Mouse (Mus musculus) lung, postnatal 4 days (tissue): ENCODE results near the gene Ano8.
A peak's percentile ranks its signal among the peaks of the same experiment; 100 is the strongest.

Experiments
- DNase-seq, 2 experiments: peaks; one replicate each; pipeline ENCODE4 v3.0.0; 2021

The Ano8 gene

DNA sequence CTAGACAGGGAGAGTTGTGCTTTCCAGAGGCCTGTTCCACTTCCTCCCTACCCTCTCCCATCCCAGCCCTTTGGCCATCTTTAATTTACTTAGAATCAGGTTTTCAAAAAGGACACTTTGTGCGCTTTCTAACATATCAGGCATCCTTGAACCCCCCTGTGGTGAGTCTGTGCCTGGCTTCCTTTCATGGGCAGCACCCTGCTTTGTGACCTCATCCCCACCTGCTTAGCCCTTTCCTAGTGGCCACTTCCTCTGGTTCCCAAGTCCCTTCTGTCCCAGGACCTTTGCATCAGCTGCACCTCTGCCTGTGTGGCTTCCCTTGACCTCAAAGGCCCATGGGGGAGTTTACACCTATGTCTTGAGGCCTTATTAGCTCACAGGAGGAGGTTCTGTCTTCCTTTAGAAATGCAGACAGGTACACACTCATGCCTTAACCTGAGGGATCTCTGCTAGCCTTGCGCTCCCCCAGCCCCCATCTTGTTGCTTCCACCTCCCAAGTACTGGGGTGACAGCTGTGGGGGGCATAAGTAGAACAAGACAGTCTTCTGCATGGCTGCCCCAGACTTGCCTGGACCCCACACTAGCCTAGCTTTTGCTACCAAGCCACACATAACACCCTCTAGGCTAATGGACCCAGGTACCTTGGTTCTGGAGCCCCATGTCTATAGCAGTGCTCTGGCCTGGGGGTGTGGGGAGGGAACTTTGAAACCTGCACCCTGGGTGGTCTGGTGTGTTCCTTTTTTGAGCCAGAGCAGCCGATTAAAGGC lies 15.4 kb downstream of the Ano8 start:
- DNase-seq: no peak

DNA sequence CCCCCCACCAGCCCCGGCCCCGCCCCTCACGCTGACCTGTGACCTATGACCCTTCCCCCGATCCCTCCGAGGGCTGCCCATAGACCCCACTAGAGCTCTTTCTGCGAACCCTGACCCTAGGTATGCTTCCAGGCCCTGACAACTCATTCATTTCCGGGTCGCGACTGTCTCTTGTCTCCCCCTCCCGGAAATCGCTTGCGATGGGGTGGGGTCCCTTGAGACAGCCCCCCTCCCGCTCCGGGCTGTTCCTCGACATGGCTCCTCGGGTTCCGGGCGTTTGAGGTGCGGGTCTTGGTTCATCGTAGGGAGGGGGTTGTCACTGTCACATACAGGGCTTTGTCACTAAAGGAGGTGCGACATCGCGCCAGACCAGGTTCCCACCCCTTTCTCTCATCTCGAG lies 16.4 kb downstream of the Ano8 start:
- DNase-seq: peak; percentile 60 to 66

DNA sequence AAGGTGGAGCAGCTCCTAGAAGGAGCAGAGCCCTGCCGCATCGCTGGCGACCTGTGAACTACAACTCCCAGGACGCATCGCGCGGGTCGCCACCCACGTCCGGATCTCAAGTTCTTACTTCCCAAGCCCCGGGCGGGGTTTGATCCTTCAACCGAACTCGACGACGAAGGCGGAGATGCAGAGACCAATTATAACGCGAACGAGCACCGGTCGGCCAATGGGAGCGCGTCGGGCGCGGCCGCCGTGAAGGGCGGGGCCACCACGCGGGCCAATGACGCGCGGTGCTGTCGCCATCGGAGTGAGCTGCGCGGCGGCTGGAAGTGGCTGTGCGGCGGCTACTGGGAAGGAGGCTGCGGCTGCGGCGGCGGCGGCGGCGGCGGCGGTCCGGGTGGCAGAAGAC lies 16.8 kb downstream of the Ano8 start, which contains the start of gene Dda1:
Gene Dda1, plus strand, starts transcription at position 284 of the 400 bp plus-strand sequence.
- DNase-seq: peak; percentile 97 to 99

- DNase-seq: no peak
These were observed 17.8 kb downstream of the Ano8 start for GRCm38 (mm10) chr8:71468001-71468400.

GRCm38 (mm10) chr8:71467201-71467600 lies 18.6 kb downstream of the Ano8 start:
- no peak for DNase-seq

DNA sequence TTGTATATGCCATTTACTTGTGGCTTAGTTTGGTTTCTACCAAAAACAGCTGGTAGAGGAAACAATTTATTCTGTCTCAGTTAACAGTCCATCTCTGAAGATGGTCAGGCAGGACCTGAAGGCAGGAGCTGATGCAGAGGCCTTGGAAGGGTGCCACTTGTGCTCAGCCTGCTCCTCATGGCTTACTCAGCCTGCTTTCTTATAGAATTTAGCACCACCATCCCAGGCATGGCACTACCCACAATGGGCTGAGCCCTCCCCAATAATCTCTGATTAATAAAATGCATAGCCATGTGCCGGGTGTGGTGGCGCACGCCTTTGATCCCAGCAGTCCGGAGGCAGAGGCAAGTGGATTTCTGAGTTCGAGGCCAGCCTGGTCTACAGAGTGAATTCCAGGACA lies 19.6 kb downstream of the Ano8 start:
- no peak for DNase-seq

GRCm38 (mm10) chr8:71465733-71466132 lies 20.0 kb downstream of the Ano8 start:
- DNase-seq: no peak

DNA sequence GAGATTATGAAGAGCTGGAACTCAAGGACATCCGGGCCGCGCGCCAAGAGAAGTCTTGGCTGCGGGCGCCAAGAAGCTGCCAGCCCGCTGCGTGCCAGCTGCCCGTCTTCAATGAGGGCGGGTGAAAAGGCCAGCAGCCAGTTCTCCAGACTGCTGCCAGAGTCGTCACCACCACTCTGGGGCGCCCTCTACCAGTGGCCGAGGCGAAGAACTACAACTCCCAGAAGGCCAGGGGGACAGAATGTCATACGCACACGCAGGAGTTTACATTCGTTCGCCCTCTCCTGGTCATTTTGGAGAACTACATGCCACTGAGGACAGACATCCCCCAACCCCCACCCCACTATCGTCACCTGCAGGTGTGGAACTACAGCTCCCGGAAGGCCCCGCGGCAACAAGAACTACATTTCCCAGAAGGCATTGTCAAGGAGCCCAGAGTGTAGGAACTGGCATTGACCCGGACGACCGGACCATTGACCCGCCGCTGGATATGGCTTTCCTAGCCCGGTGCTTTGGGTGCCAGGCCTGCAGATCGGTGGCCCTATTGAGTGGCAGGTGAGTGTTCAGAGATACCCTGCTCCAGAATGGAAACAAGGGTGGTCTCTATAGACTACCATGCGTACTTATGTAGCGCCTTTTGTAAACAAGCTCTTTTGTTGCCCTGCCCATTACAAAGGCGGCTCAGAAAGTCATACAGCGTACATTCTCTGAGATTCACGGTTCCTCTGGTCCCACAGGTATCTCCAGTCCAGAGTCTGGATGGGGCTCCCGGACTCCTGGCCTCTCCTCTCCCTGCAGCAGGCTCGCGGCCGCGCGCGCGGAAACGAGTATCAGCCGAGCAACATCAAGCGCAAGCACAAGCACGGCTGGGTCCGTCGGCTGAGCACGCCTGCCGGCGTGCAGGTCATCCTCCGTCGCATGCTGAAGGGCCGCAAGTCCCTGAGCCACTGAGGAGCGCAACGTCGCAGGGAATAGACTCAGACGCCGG lies 21.0 kb downstream of the Ano8 start, which contains the start of gene Mrpl34:
Gene Mrpl34, plus strand, starts transcription at position 447 of the 988 bp plus-strand sequence.
- peak; percentile 99 for DNase-seq

- peak; percentile 97 for DNase-seq
These were observed 22.4 kb downstream of the Ano8 start, which contains the start of gene Abhd8 for GRCm38 (mm10) chr8:71463188-71464033. Abhd8 (minus strand) TSS chr8:71463655.

GRCm38 (mm10) chr8:71462786-71463185 lies 23.0 kb downstream of the Ano8 start:
- peak; percentile 61 to 70 for DNase-seq

DNA sequence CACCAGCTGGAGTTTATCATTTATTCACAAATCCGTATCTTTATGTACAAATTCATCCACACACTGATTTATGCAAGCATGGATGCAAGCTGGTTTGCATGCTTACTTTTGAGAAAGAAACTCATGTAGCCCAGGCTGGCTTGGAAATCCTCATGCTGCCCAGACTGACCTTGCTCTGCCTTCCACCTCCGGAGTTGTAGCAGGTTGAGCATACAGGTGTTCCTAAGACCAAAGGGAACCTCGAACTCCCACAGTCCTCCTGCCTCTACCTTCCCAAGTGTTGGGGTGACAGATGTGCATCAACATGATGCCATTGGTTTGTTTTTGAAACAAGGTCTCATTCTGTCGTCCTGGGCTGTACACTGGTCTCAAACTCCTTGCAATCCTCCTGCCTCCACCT lies 23.6 kb downstream of the Ano8 start:
- peak in 1 of 2 experiments; percentile 14 for DNase-seq

DNA sequence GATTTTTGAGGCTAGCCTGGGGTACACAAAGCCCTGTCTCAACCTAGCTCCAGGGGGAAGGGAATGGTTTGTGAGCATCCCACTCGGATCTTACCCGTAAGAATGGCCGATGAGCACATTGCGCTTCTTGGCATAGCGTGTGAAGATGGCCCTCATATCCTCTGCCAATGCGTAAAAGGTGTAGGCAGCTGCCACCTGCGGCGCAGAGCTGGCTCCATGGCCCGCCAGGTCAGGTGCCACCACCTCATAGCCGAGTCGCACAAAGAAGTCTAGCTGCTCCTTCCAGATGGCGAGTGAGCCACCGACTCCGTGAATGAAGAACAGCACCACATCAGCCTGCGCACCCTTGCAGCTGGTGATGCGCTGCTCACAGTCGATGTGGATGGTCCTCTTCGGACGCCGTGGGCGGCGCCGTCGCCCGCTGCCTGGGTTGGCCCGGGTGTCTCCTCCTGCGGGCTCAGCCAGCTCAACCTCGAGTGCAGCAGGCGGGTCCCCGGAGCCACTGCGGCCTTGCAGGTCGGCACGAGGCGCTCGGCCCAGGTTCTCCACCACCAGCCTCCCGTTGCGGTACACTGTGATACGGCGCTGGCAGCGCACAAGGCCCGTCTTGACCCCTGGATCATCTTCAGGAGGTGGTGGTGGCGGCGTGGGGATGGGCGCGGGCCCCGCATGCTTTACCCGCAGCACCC lies 24.5 kb downstream of the Ano8 start:
- peak in 1 of 2 experiments; percentile 33 for DNase-seq

DNA sequence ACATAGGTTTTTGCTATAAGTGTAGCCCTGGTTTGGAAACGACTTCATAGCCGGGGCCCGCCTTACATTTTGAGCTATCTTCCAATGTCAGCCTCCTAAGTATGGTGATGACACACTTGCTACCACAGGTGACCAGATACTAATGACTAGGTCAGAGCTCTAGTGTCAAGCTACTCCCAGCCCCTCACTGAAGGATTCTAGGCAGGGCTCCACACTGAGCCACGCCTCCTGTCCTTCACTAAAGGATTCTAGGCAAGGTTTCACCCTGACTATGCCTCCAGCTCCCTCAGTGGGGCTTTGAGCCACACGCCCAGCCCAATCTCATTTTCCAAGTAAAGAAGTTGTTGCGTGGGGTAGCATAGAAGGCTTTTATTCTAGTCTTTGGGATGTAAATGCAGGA lies 25.0 kb downstream of the Ano8 start:
- peak in 1 of 2 experiments; percentile 11 for DNase-seq

DNA sequence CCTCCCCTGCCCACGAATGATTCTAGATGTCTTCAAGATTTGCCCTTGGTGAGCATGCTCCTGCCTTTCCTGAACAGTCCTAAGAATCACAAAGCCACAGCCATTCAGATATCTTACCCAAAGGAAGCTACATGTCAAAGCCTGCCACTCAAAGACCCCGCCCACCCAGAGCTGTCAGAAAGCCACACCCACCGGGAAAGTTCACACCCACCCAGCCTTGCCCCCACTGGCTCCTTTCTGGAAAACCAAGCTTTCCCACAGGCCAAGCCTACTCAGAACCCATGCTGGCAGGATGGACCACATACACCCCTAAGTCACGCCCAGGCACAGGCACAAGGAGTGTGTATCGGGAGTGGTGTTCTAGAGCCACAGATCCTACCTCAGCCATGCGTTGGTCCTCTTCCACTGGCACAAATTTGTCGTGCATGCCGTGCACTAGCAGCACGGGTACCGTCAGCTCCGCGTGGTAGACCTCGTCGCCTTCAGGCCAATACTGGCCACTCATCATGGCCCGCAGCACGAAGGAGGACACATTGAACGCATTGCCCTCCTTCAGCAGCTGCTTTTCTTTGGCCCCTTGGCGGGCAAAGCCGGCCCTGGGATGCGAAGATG lies 28.0 kb downstream of the Ano8 start:
- peak in 1 of 2 experiments; percentile 21 for DNase-seq

DNA sequence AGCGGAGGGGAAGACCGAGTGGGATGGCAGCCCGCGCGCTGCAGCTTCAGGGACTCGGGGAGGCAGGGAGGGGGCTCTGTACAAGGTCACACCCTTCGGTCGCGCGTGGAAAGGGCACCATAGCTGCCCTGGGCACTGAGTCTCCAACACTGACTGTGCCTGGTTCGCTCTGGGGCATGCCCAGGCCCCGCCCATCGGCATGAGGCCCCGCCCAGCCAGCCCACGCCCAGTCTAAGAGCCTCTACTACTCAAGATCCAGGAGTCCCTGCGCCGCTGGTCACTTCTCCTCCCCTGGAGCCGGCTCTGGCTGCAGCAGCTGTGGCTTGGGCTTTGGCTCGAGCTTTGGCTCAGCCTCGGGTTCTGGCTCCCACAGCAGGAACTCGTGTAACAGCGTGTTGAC lies 28.9 kb downstream of the Ano8 start:
- peak in 1 of 2 experiments; percentile 33 for DNase-seq

DNA sequence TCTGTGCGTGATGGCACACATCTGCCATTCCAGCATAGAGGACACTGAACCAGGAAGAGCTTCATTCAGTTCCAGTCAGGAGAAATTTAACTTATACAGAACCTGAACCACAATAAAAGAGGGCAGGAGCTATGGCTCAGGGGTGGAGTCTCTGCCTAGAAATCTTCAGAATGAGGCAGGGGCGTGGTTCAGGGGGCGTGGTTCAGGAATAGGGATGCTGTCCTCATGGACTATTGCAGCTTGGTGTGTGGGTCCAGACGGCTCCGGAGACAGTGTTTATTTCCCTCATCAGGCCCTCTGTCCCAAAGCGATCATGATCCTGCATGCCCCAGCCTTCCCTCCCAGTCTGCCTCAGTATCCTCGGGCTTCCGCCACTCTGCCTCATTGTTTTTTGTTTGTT lies 31.1 kb downstream of the Ano8 start:
- DNase-seq: peak in 1 of 2 experiments; percentile 10

GRCm38 (mm10) chr8:71452669-71453068 lies 33.1 kb downstream of the Ano8 start:
- DNase-seq: peak in 1 of 2 experiments; percentile 37

GRCm38 (mm10) chr8:71451777-71452176 lies 34.0 kb downstream of the Ano8 start:
- peak; percentile 3 to 15 for DNase-seq

DNA sequence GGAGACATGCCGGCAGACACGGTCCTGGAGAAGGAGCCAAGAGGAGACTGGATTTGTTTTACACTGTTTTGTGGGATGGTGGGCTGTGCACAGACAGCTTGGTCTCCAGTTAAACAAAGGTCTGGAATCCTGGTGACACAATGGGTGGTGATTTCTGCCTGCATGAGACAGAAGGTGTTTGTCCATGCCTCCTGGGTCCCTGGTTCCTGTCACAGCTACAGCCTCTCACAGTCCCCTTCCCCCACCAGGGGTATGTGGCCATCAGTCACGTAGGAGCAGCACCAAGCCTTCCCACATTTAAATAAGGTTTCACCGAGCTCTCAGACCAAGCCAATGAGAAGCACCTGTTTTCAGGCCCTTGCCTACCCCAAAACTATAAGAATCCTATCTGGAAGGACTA lies 34.4 kb downstream of the Ano8 start:
- DNase-seq: no peak

DNA sequence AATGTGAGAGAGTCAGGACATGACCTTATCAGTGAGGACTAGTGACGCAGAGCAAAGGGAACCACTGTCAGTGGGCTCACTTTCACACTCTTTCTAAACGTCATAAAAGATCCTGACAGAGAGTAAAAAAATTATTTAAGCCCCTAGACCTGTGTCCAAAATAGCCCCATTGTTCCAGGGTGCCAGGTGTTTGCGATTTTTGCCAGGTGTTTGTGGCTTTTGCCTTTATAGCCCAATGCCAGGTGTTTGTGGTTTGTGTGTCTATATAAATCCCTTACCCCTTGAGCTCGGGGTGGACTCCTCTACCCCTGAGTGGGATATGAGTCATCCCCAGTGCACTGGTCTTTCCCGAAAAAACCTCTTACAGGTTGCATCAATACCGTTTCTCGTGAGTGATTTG lies 40.7 kb downstream of the Ano8 start:
- DNase-seq: no peak

GRCm38 (mm10) chr8:71441404-71441803 lies 44.4 kb downstream of the Ano8 start:
- DNase-seq: peak in 1 of 2 experiments; percentile 65
